Mouse (Mus musculus) adrenal gland, adult 10 weeks (tissue): ENCODE data around the gene Umod. TPM values are rescaled to one million over a fixed set of nuclear protein-coding genes. Genes with fewer than 3 reads are reported as not detected.

Experiments used
- polyA plus RNA-seq: library from polyadenylated mRNA; stranded (reverse); fragments of 350-450 nt; fragmentation: Illumina TruSeq; extraction: RNeasy Lipid Tissue Mini Kit (QIAGEN cat#74804); gene quantifications from one replicate; pipeline ENCODE4 v1.2.3, GENCODE M21; 2014; ENCODE audit warnings: low read depth, low replicate concordance

Umod gene
- polyA plus RNA-seq, result not detected

DNA sequence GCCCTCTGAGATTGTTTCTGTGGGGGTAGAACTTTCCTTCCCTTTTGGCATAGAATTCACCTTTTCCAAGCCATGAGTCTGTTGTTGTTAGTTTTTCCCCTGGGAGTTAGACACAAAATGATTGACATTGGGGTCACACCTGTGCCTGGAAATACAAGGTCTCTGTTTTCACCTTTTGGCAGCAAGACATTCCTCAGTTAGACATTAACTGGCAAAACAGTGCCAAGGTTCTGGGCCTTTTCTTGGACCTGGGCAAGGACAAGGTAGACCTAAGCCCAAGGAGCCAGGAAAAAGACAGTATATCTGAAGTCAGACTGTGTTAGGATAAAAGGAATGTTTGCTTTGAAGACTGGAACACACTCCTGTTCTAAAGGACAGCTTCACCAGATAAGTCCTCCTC lies at the start of gene Umod:
Umod (minus strand) TSS at position 27 of the 400 bp plus-strand sequence.

DNA sequence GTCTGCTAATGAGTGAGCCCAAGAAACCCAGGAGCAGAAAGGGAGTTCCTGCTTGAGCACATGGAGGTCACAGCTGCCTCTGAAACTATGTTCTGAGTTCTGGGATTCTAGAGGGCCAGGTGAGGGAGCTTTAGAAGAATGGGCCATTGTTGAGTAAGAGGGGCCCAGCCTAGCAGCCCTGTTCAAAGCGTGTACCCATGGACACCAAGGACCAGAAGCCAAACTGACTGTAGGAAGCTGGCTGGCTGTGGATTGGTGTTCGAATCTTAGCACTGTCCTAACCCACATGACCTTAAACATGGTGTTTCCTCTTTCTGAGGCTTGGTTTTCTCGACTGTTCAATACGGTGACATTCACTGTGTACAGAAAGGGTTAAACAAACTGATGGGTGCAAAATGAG lies 44.3 kb upstream of the Umod start, which contains the start of gene Pdilt:
Pdilt (minus strand) TSS at position 101 of the 400 bp plus-strand sequence.

GRCm38 (mm10) chr7:119519163-119519562 lies 40.1 kb upstream of the Umod start, which contains the start of gene Acsm5:
Acsm5 (plus strand) TSS chr7:119519463.

DNA sequence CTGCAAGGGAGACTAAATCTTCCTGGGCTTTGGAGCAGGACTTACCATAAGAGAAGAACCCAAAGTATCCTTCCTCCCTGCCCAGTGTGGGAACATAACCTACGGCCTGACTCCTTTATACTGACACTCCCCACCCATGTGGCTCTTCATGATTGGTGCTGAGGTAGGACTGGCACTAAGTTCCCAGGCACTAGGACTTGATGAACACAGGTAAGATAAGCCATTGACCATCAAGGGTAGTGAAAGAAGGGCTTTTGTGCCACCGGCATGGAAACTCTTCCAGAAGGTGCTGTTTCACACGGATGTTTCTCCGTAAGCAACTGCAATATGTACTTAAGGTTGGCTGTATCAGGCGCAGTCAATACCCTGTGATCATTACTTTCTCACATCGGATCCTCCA lies 19.9 kb downstream of the Umod start, which contains the start of gene Gp2:
Gp2 (minus strand) TSS at position 101 of the 400 bp plus-strand sequence.

Other genes starting within 250 kb of the Umod start
- gene Gp2, start 20.0 kb downstream of the Umod start, polyA plus RNA-seq, result not detected
- gene Acsm5, start 40.2 kb upstream of the Umod start, polyA plus RNA-seq, result 1.1 TPM
- gene Pdilt, start 44.2 kb upstream of the Umod start, polyA plus RNA-seq, result not detected
- not detected for gene Acsm2, start 75.1 kb upstream of the Umod start, polyA plus RNA-seq
- not detected for gene Acsm1, start 127.7 kb upstream of the Umod start, polyA plus RNA-seq
- not detected for gene Acsm4, start 210.7 kb upstream of the Umod start, polyA plus RNA-seq
- gene Thumpd1, start 241.5 kb upstream of the Umod start, polyA plus RNA-seq, result 66.9 TPM